Comparison of ENCODE assay signal across 22 mouse cellular contexts in the genomic region with DNA sequence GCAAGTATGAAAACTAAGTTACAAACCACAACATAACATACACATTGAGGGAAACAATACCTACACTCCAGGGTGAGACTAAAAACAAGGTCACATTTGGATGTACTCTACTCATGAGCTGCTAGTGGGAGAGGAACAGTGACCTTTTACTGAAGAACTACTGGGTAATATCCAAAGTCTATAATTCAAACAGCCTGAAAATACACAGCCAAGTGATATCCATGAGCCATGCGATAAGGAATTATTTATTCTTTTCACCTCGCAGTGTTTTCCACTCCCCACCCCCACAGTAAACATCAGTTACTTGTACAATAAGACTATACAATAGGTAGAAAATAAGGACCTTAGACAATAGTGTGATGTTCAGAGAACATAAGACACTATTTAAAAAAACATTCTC. TPM values are rescaled to one million over a fixed set of nuclear protein-coding genes. Genes with fewer than 3 reads are reported as not detected.
DNase-seq lines count a peak whose midpoint lies in the region; ATAC-seq and TF ChIP-seq lines count a peak whose summit lies in the region.
"Had no signal": no experiment of that assay in that cellular context is flagged by ENCODE, and none has a peak within 500 bp of the region (broad histone marks: within the 10 kb centered on the region; RNA-seq: fewer than 3 reads in every experiment).

No protein-coding gene starts in this region.

- TF ChIP-seq CTCF in liver, adult 2 months (IDR thresholded peaks at IDR 0.05; ENCODE audit: low read depth, low read length), result no peak
- TF ChIP-seq CTCF in liver, postnatal 0 days (IDR thresholded peaks at IDR 0.05; ENCODE audit: low read depth), result no peak

- no peak for DNase-seq in heart, adult 18-20 months
- no peak for DNase-seq in heart, postnatal 4 days
- DNase-seq in liver, adult 2 months (ENCODE audit: extremely low read depth, low read depth, low spot score), result peak; percentile 88
- no peak for DNase-seq in liver, postnatal 0 days
- DNase-seq in Muller cell, postnatal 12 days (ENCODE audit: inconsistent ontology term), result no peak
- DNase-seq: adrenal gland, postnatal 10 days; cerebellum, adult 11 months; cerebellum, adult 8-10 months; cerebellum, postnatal 14 days; gastrocnemius, postnatal 25 days; kidney, adult 8-10 months; kidney, postnatal 10 days had no signal

- no peak for TF ChIP-seq POLR2A in liver, adult 2 months (IDR thresholded peaks at IDR 0.05; ENCODE audit: extremely low read depth, insufficient read depth, low read length)

- no peak overlapping the region for H3K9ac ChIP-seq in heart, embryonic 12.5 days
- peak overlapping the region; percentile 3; the same call in 1 of the 2 replicates for H3K9ac ChIP-seq in heart, embryonic 16.5 days (ENCODE audit: low read length)
- H3K9ac ChIP-seq in liver, adult 2 months (ENCODE audit: low read depth, low read length), result no peak overlapping the region
- no peak overlapping the region for H3K9ac ChIP-seq in liver, postnatal 0 days (replicated peaks)
- H3K9ac ChIP-seq: embryonic facial prominence, embryonic 12.5 days; forebrain, embryonic 12.5 days; hindbrain, embryonic 14.5 days; intestine, embryonic 15.5 days had no signal

- no peaks in the 10 kb centered on the region for H3K9me3 ChIP-seq in heart, embryonic 12.5 days (replicated peaks)
- H3K9me3 ChIP-seq in heart, embryonic 16.5 days (replicated peaks; ENCODE audit: control insufficient read depth, low read length), result no peaks in the 10 kb centered on the region
- H3K9me3 ChIP-seq in liver, postnatal 0 days (ENCODE audit: low read length), result no peaks in the 10 kb centered on the region
- H3K9me3 ChIP-seq: embryonic facial prominence, embryonic 12.5 days; forebrain, embryonic 12.5 days; G1E; hindbrain, embryonic 10.5 days; intestine, embryonic 15.5 days had no signal

- WGBS in heart, embryonic 12.5 days, result 69% methylated on average over 2 of the region's 2 CpGs
- 51% methylated on average over 2 of the region's 2 CpGs for WGBS in heart, embryonic 16.5 days
- WGBS in liver, adult 2 months, result 18% methylated on average over 2 of the region's 2 CpGs
- 65% methylated on average over 2 of the region's 2 CpGs for WGBS in liver, postnatal 0 days (ENCODE audit: insufficient replicate concordance)

- no peak for TF ChIP-seq EP300 in liver, postnatal 0 days (IDR thresholded peaks at IDR 0.05; ENCODE audit: low read depth)

- H3K36me3 ChIP-seq in heart, embryonic 12.5 days, result peaks cover 24% of the 10 kb centered on the region
- 0 out of 2 replicates have a peak, but pooled peaks cover 2% of the 10 kb centered on the region for H3K36me3 ChIP-seq in heart, embryonic 16.5 days (ENCODE audit: control insufficient read depth, insufficient read depth)
- H3K36me3 ChIP-seq in liver, adult 2 months (ENCODE audit: control insufficient read depth, insufficient read depth, low read length), result peaks cover 3% of the 10 kb centered on the region; the same call in 1 of the 2 replicates
- no peaks in the 10 kb centered on the region for H3K36me3 ChIP-seq in liver, postnatal 0 days (replicated peaks; ENCODE audit: insufficient read depth, low read length)
- H3K36me3 ChIP-seq: G1E; intestine, embryonic 15.5 days had no signal

- H3K4me2 ChIP-seq in heart, embryonic 12.5 days, result no peak overlapping the region
- H3K4me2 ChIP-seq in heart, embryonic 16.5 days (ENCODE audit: low read depth, low read length), result peak overlapping the region; percentile 51
- no peak overlapping the region for H3K4me2 ChIP-seq in liver, postnatal 0 days (ENCODE audit: low read depth, low read length)
- H3K4me2 ChIP-seq: embryonic facial prominence, embryonic 12.5 days; forebrain, embryonic 12.5 days; hindbrain, embryonic 14.5 days; intestine, embryonic 15.5 days had no signal

- H3K79me2 ChIP-seq in liver, adult 2 months (ENCODE audit: control insufficient read depth, insufficient read depth, low read length), result peaks cover 26% of the 10 kb centered on the region

- peak overlapping the region; percentile 81 for H3K27ac ChIP-seq in heart, embryonic 12.5 days (ENCODE audit: poor library complexity, severe bottlenecking)
- peak overlapping the region; percentile 94 for H3K27ac ChIP-seq in heart, embryonic 16.5 days (ENCODE audit: low read length)
- H3K27ac ChIP-seq in liver, adult 2 months (replicated peaks; ENCODE audit: insufficient read depth, low read depth, low read length), result peak overlapping the region; percentile 35; the same call in 1 of the 2 replicates
- H3K27ac ChIP-seq in liver, postnatal 0 days (ENCODE audit: low read depth), result no peak overlapping the region
- H3K27ac ChIP-seq: embryonic facial prominence, embryonic 12.5 days; forebrain, embryonic 12.5 days; hindbrain, embryonic 10.5 days; hindbrain, embryonic 14.5 days; intestine, embryonic 15.5 days had no signal

- H3K27me3 ChIP-seq in heart, embryonic 12.5 days (replicated peaks), result no peaks in the 10 kb centered on the region
- no peaks in the 10 kb centered on the region for H3K27me3 ChIP-seq in heart, embryonic 16.5 days (ENCODE audit: control insufficient read depth, insufficient read depth, low read length)
- no peaks in the 10 kb centered on the region for H3K27me3 ChIP-seq in liver, adult 2 months (ENCODE audit: control insufficient read depth, insufficient read depth, low read length)
- H3K27me3 ChIP-seq in liver, postnatal 0 days (ENCODE audit: insufficient read depth, low read length), result no peaks in the 10 kb centered on the region
- H3K27me3 ChIP-seq: embryonic facial prominence, embryonic 12.5 days; forebrain, embryonic 12.5 days; intestine, embryonic 15.5 days had no signal

- H3K4me1 ChIP-seq in heart, embryonic 12.5 days (replicated peaks), result peaks cover 71% of the 10 kb centered on the region
- peaks cover 48% of the 10 kb centered on the region for H3K4me1 ChIP-seq in heart, embryonic 16.5 days (ENCODE audit: control insufficient read depth, insufficient read depth, low read length)
- peaks cover 24% of the 10 kb centered on the region for H3K4me1 ChIP-seq in liver, adult 2 months (ENCODE audit: control insufficient read depth, insufficient read depth, low read length)
- peaks cover 3% of the 10 kb centered on the region for H3K4me1 ChIP-seq in liver, postnatal 0 days (ENCODE audit: insufficient read depth)
- H3K4me1 ChIP-seq: embryonic facial prominence, embryonic 12.5 days; forebrain, embryonic 12.5 days had no signal

- H3K4me3 ChIP-seq in heart, embryonic 12.5 days, result no peak overlapping the region
- no peak overlapping the region for H3K4me3 ChIP-seq in heart, embryonic 16.5 days (ENCODE audit: low read length)
- no peak overlapping the region for H3K4me3 ChIP-seq in liver, adult 2 months (ENCODE audit: insufficient read depth, low read depth, low read length)
- no peak overlapping the region for H3K4me3 ChIP-seq in liver, postnatal 0 days (ENCODE audit: low read depth, low read length)
- H3K4me3 ChIP-seq: embryonic facial prominence, embryonic 12.5 days; forebrain, embryonic 12.5 days; hindbrain, embryonic 10.5 days; intestine, embryonic 15.5 days had no signal

- no peak for ATAC-seq in heart, embryonic 12.5 days (ENCODE audit: insufficient number of reproducible peaks, low FRiP score)
- ATAC-seq in heart, embryonic 16.5 days (replicated peaks; ENCODE audit: extremely low read depth, insufficient read depth, low FRiP score), result no peak
- ATAC-seq in liver, postnatal 0 days, result no peak
- ATAC-seq: forebrain, embryonic 16.5 days; intestine, embryonic 15.5 days had no signal

RNA-seq across cellular contexts. Expression of a gene that starts 24.2 kb away (rescaled TPM):
- 37.6 and 39.7 TPM in 2 replicates for polyA plus RNA-seq in heart, embryonic 12.5 days (2016; fragmentation: Nextera tagmentation; extraction: Ambion mirVana)
- 10 to 100 TPM; 71.1 to 78.1 TPM for total RNA-seq in heart, adult 18-20 months (2021)
- 21.6 and 21.8 TPM in 2 replicates for polyA plus RNA-seq in heart, embryonic 16.5 days (2015; fragmentation: Nextera tagmentation; extraction: Ambion mirVana)
- total RNA-seq in heart, postnatal 4 days (2021), result 10 to 100 TPM; 64.7 to 69.2 TPM
- 21.6 and 27.3 TPM in 2 replicates for total RNA-seq in liver, adult 2 months (2014; rRNA removed)
- 27.9 and 32.0 TPM in 2 replicates for polyA plus RNA-seq in liver, adult 2 months (2012; rRNA removed)
- polyA plus RNA-seq in liver, postnatal 0 days (2015; fragmentation: Nextera tagmentation; extraction: Ambion mirVana), result 4.3 and 4.8 TPM in 2 replicates
- total RNA-seq: granulocyte monocyte progenitor cell, adult 5-6 weeks had no signal
